21 mouse cellular contexts compared by ENCODE assay signal in the genomic region with DNA sequence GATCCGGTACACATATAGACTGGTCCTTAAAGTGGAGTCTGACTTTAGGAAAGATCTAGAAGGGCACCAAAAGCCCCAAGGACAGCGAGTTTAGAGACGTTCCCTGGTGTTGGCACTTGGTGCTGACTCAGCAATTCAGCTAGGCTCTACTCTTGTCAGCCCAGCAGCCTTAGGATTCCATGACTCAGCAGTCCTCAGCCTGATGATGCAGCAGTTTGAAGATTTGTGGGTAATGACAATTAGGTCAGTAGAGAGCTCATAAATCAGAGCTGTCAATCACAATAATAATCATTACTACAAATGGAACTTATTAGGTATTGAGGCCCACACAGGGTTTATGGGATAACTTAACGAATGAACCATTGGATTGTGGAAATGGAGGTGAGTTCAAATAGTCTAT. TPM values are rescaled to one million over a fixed set of nuclear protein-coding genes. Genes with fewer than 3 reads are reported as not detected.
DNase-seq lines count a peak whose midpoint lies in the region; ATAC-seq lines count a peak whose summit lies in the region.
"Had no signal": no experiment of that assay in that cellular context is flagged by ENCODE, and none has a peak within 500 bp of the region (broad histone marks: within the 10 kb centered on the region; RNA-seq: fewer than 3 reads in every experiment).

No protein-coding gene starts in this region.

- ATAC-seq in erythroblast, adult 5-6 weeks (replicated peaks; ENCODE audit: low FRiP score, poor library complexity, severe bottlenecking) = peak; percentile 40; the same call in 1 of the 2 replicates
- ATAC-seq: activated CD4-positive, CD25-positive, alpha-beta regulatory T cell, adult 4 months; forebrain, postnatal 0 days; intestine, postnatal 0 days had no signal

- DNase-seq in 3T3-L1 (ENCODE audit: low read depth, low spot score) = peak; percentile 19
- peak; percentile 29 for DNase-seq in 416B (ENCODE audit: low read depth)
- DNase-seq in NIH3T3 (ENCODE audit: low read depth) = peak; percentile 39
- no peak for DNase-seq in MN1 (ENCODE audit: low spot score)
- no peak for DNase-seq in neural tube, embryonic 10.5 days (ENCODE audit: extremely low spot score, low spot score)
- DNase-seq in Muller cell, postnatal 12 days (ENCODE audit: inconsistent ontology term) = no peak
- DNase-seq: adrenal gland, adult 8-10 months; cerebellum, adult 11 months; cerebellum, postnatal 10 days; forebrain, postnatal 0 days; heart, postnatal 10 days; kidney, adult 9 months; kidney, postnatal 14 days; layer of hippocampus, adult 9-11 months; lung, adult 2 months; lung, postnatal 10 days; right cerebral cortex, postnatal 25 days; thymus, postnatal 14 days had no signal

RNA-seq across cellular contexts. Expression of a gene that starts 42.4 kb away (rescaled TPM):
- total RNA-seq in erythroblast, adult 5-6 weeks (2015; ENCODE audit: low replicate concordance) = 7.5 and 9.4 TPM in 2 replicates
- total RNA-seq in erythroblast, adult 5-6 weeks (2017; ENCODE audit: low replicate concordance) = 9.9 and 10.5 TPM in 2 replicates

RNA-seq across cellular contexts. Expression of a gene that starts 55.1 kb away (rescaled TPM):
- 7.9 and 14.4 TPM in 2 replicates for total RNA-seq in erythroblast, adult 5-6 weeks (2015; ENCODE audit: low replicate concordance)
- 13.5 and 14.5 TPM in 2 replicates for total RNA-seq in erythroblast, adult 5-6 weeks (2017; ENCODE audit: low replicate concordance)

Comparison
In these comparisons a context has a peak if more than half of its experiments do, and no peak if none do; other contexts are left out.
1. DNase-seq: peak in 3T3-L1 (single experiment), 416B (single experiment) and NIH3T3 (single experiment); none in MN1 (single experiment), neural tube, embryonic 10.5 days (single experiment) and Muller cell, postnatal 12 days (single experiment).